ENCODE assay signal across 8 mouse cellular contexts in genomic region chr1:189579358-189579757, GRCm38 (mm10).
A peak's percentile ranks its signal among the peaks of the same experiment; 100 is the strongest.
DNase-seq lines count a peak whose midpoint lies in the region; ATAC-seq and TF ChIP-seq lines count a peak whose summit lies in the region.

No protein-coding gene starts in this region.

- no peak for TF ChIP-seq POLR2A in embryonic fibroblast, embryonic 13.5 days (IDR thresholded peaks at IDR 0.05; ENCODE audit: low read depth, low read length)

- TF ChIP-seq CTCF in embryonic fibroblast, embryonic 13.5 days (IDR thresholded peaks at IDR 0.05; ENCODE audit: borderline replicate concordance, insufficient read depth, low read length) = peak; percentile 65; the same call in 1 of the 2 replicates
- peak; percentile 89 for TF ChIP-seq CTCF in lung, postnatal 0 days (IDR thresholded peaks at IDR 0.05)

- H3K36me3 ChIP-seq in forebrain, embryonic 11.5 days (ENCODE audit: control insufficient read depth, insufficient read depth, low read length) = no peaks in the 10 kb centered on the region
- H3K36me3 ChIP-seq in forebrain, embryonic 12.5 days (replicated peaks) = no peaks in the 10 kb centered on the region
- H3K36me3 ChIP-seq in lung, postnatal 0 days (ENCODE audit: insufficient read depth, low read length) = no peaks in the 10 kb centered on the region

- no peaks in the 10 kb centered on the region for H3K4me1 ChIP-seq in forebrain, embryonic 11.5 days (replicated peaks; ENCODE audit: control insufficient read depth, insufficient read depth, low read length)
- no peaks in the 10 kb centered on the region for H3K4me1 ChIP-seq in forebrain, embryonic 12.5 days
- peaks cover 13% of the 10 kb centered on the region for H3K4me1 ChIP-seq in embryonic fibroblast, embryonic 13.5 days (ENCODE audit: control insufficient read depth, insufficient read depth, low read length)
- no peaks in the 10 kb centered on the region for H3K4me1 ChIP-seq in lung, postnatal 0 days (ENCODE audit: insufficient read depth, low read depth, low read length)

- TF ChIP-seq EP300 in lung, postnatal 0 days (IDR thresholded peaks at IDR 0.05) = no peak

- DNase-seq in forebrain, embryonic 11.5 days (ENCODE audit: low spot score) = peak; percentile 59
- peak; percentile 5 to 16 for DNase-seq in urinary bladder, adult 18-20 months (ENCODE audit: low spot score in 2 of 2)
- no peak for DNase-seq in urinary bladder, adult 2 months (ENCODE audit: low spot score)
- peak; percentile 79 for DNase-seq in kidney, postnatal 10 days
- DNase-seq in lung, postnatal 0 days (ENCODE audit: low spot score) = peak; percentile 74
- DNase-seq in testis, postnatal 10 days (ENCODE audit: low spot score) = peak; percentile 63

- no peak overlapping the region for H3K4me2 ChIP-seq in forebrain, embryonic 11.5 days (ENCODE audit: low read depth, low read length, severe bottlenecking)
- no peak overlapping the region for H3K4me2 ChIP-seq in forebrain, embryonic 12.5 days
- H3K4me2 ChIP-seq in lung, postnatal 0 days (replicated peaks; ENCODE audit: low read depth, low read length) = no peak overlapping the region

- no peak for ATAC-seq in forebrain, embryonic 11.5 days (replicated peaks; ENCODE audit: low FRiP score)
- no peak for ATAC-seq in forebrain, embryonic 12.5 days (ENCODE audit: low FRiP score)
- ATAC-seq in lung, postnatal 0 days = peak; percentile 68

- no peaks in the 10 kb centered on the region for H3K9me3 ChIP-seq in forebrain, embryonic 11.5 days (ENCODE audit: control insufficient read depth, low read length)
- H3K9me3 ChIP-seq in forebrain, embryonic 12.5 days = no peaks in the 10 kb centered on the region
- H3K9me3 ChIP-seq in lung, postnatal 0 days (ENCODE audit: low read length) = no peaks in the 10 kb centered on the region

- H3K4me3 ChIP-seq in forebrain, embryonic 11.5 days (ENCODE audit: low read depth, low read length) = no peak overlapping the region
- no peak overlapping the region for H3K4me3 ChIP-seq in forebrain, embryonic 12.5 days (replicated peaks)
- no peak overlapping the region for H3K4me3 ChIP-seq in embryonic fibroblast, embryonic 13.5 days (ENCODE audit: insufficient read depth, low read length)
- no peak overlapping the region for H3K4me3 ChIP-seq in lung, postnatal 0 days (ENCODE audit: low read depth, low read length)

- no peak overlapping the region for H3K27ac ChIP-seq in forebrain, embryonic 11.5 days (ENCODE audit: low read depth, low read length)
- H3K27ac ChIP-seq in forebrain, embryonic 12.5 days = no peak overlapping the region
- H3K27ac ChIP-seq in embryonic fibroblast, embryonic 13.5 days (ENCODE audit: insufficient read depth, low read length) = no peak overlapping the region
- no peak overlapping the region for H3K27ac ChIP-seq in lung, postnatal 0 days (ENCODE audit: low read length)

- 62% methylated on average over 2 of the region's 2 CpGs for WGBS in forebrain, embryonic 11.5 days
- WGBS in forebrain, embryonic 12.5 days = 72% methylated on average over 2 of the region's 2 CpGs
- WGBS in lung, postnatal 0 days = 56% methylated on average over 2 of the region's 2 CpGs

- H3K27me3 ChIP-seq in forebrain, embryonic 11.5 days (ENCODE audit: control insufficient read depth, insufficient read depth, low read length) = no peaks in the 10 kb centered on the region
- no peaks in the 10 kb centered on the region for H3K27me3 ChIP-seq in forebrain, embryonic 12.5 days
- no peaks in the 10 kb centered on the region for H3K27me3 ChIP-seq in lung, postnatal 0 days (replicated peaks; ENCODE audit: insufficient read depth, low read length)

- no peak overlapping the region for H3K9ac ChIP-seq in forebrain, embryonic 11.5 days (ENCODE audit: low read length)
- no peak overlapping the region for H3K9ac ChIP-seq in forebrain, embryonic 12.5 days
- no peak overlapping the region for H3K9ac ChIP-seq in lung, postnatal 0 days (replicated peaks; ENCODE audit: low read depth)
